Mouse (Mus musculus) embryonic facial prominence, embryonic 15.5 days (tissue): ENCODE results near the gene Caskin2. TPM values are rescaled to one million over a fixed set of nuclear protein-coding genes. Genes with fewer than 3 reads are reported as not detected.

ENCODE experiments used
- ATAC-seq: fragments of 200-750 bp; cut with Nextera tagmentation; 2 replicates; pipeline ENCODE4 v1.8.0; 2017; ENCODE audit warnings: low read depth, moderate TSS enrichment; ENCODE audit not compliant: insufficient number of reproducible peaks, low FRiP score, low TSS enrichment
- H3K27ac ChIP-seq: fragments of 300-500 bp; sonication (generic); replicated peaks from 2 replicates; pipeline ENCODE4 v1.5.1; 2015; ENCODE audit warnings: mild to moderate bottlenecking, inconsistent platforms
- H3K27me3 ChIP-seq: fragments of 300-500 bp; sonication (generic); 2 replicates; pipeline ENCODE4 v1.6.1; 2015; ENCODE audit warnings: inconsistent platforms
- H3K36me3 ChIP-seq: fragments of 300-500 bp; sonication (generic); 2 replicates; pipeline ENCODE4 v1.6.1; 2015; ENCODE audit warnings: mild to moderate bottlenecking, inconsistent platforms
- H3K4me1 ChIP-seq: fragments of 300-500 bp; sonication (generic); 2 replicates; pipeline ENCODE4 v1.6.1; 2015; ENCODE audit warnings: inconsistent platforms
- H3K4me2 ChIP-seq: fragments of 300-500 bp; sonication (generic); replicated peaks from 2 replicates; pipeline ENCODE4 v1.6.1; 2015; ENCODE audit warnings: mild to moderate bottlenecking, inconsistent platforms
- H3K4me3 ChIP-seq: fragments of 300-500 bp; sonication (generic); replicated peaks from 2 replicates; pipeline ENCODE4 v1.5.1; 2015; ENCODE audit warnings: mild to moderate bottlenecking, inconsistent platforms
- H3K9ac ChIP-seq: fragments of 300-500 bp; sonication (generic); 2 replicates; pipeline ENCODE4 v1.6.1; 2015; ENCODE audit warnings: inconsistent platforms
- H3K9me3 ChIP-seq: fragments of 300-500 bp; sonication (generic); replicated peaks from 2 replicates; pipeline ENCODE4 v1.6.1; 2016; ENCODE audit warnings: inconsistent platforms
- WGBS: fragments of 180-500 bp; shearing (Covaris S2); methylation state at CpG from one replicate; pipeline ENCODE4 v1.1.7; 2015; 5-methylcytosine and 5-hydroxymethylcytosine counted together
- polyA plus RNA-seq: library from polyadenylated mRNA; unstranded; fragments of >200 nt; fragmentation: Nextera tagmentation; extraction: Ambion mirVana; gene quantifications from 2 replicates; pipeline ENCODE4 v1.2.1, GENCODE M21; 2015

Caskin2 gene
- polyA plus RNA-seq, 1 experiment from 2014 or later, result 19.0 TPM

DNA sequence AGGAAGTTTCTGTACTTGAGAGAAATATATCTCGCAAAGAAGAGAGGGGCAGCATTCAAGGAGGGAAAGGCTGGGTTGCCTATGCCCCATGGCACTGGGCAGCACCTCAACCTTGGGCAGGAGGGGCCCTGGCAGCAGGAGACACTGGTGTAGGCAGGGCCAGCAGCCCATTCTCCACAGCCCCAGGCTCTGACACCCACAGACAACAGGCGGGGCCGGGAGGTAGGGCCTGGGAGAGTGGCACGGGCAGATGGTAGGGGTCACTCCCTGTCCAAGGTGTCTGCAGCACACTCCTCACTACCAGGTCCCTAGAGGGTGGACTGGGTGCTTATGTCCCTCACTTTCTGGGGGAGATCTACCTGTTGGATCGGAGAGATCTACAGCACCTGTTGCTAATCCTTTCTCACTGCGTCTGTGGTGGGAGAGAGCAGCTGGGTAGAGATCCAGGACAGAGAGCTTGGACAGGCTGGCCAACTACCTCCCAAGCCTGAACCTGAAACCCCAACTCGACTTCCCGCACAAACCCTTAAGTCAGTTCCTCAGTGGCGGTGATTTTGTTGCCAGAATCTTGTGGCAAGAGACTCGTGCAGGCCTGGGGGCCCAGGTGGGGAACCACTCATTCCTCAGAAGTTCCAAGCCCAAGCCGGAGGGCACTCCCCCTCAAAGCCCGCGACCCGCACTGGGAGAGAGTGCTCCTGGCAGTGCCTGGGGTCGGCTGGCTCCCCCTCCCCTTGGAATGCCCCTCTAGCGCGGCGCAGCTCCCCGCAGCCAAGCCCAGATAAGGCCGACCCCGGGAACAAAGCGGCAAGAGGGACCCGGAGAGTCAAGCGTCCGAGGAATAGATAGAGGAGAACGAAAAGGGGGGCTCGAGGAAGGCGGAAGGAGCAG is 662 bp downstream of the Caskin2 start:
- H3K4me1 ChIP-seq, result peaks cover 67% of the 10 kb centered on the region
- H3K4me2 ChIP-seq, result peak overlapping the region; percentile 96
- no peaks in the 10 kb centered on the region for H3K9me3 ChIP-seq
- H3K27ac ChIP-seq, result peak overlapping the region; percentile 90
- peaks cover 19% of the 10 kb centered on the region for H3K36me3 ChIP-seq
- no peak for ATAC-seq
- peak overlapping the region; percentile 58 for H3K9ac ChIP-seq
- H3K27me3 ChIP-seq, result no peaks in the 10 kb centered on the region
- WGBS, result 3% methylated on average over 28 of the region's 28 CpGs
- peak overlapping the region; percentile 81 for H3K4me3 ChIP-seq

DNA sequence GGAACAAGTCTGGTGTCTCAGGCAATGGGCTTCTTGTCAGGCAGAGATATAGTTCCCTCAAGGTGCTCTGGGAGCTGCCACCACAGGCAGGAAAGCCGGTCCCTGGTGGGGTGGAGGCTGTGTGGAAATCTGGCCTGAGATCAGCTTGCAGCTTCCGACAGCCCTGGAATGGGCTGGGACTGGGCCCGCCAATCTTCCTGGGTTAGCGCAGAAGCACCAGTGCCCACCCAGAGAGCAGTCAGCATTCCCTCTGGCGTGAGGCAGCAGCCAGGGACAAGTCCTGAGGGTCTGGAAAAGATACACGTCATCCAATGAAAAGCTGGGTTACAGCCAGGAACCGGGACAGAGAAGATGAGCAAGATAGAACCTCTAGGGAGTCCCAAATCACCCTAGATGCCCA is 1.3 kb downstream of the Caskin2 start:
- peak overlapping the region; percentile 81 for H3K4me3 ChIP-seq
- peak overlapping the region; percentile 96 for H3K4me2 ChIP-seq
- H3K9ac ChIP-seq, result 0 out of 2 replicates have a peak overlapping the region, but pooled peaks have one; percentile 12
- H3K27me3 ChIP-seq, result no peaks in the 10 kb centered on the region
- peaks cover 20% of the 10 kb centered on the region for H3K36me3 ChIP-seq
- H3K4me1 ChIP-seq, result peaks cover 73% of the 10 kb centered on the region
- H3K9me3 ChIP-seq, result no peaks in the 10 kb centered on the region
- WGBS, result 24% methylated on average over 7 of the region's 7 CpGs
- no peak for ATAC-seq
- peak overlapping the region; percentile 90; the same call in 1 of the 2 replicates for H3K27ac ChIP-seq

GRCm38 (mm10) chr11:115811381-115812093 is 1.9 kb downstream of the Caskin2 start:
- Histone ChIP-seq H3K9ac (peak overlapping the region; percentile 12; the same call in 1 of the 2 replicates), H3K9me3 (no peaks in the 10 kb centered on the region), H3K4me2 (peak overlapping the region; percentile 96), H3K4me3 (peak overlapping the region; percentile 81), H3K4me1 (peaks cover 79% of the 10 kb centered on the region), H3K36me3 (peaks cover 20% of the 10 kb centered on the region), H3K27me3 (no peaks in the 10 kb centered on the region), H3K27ac (no peak overlapping the region; the same call in 1 of the 2 replicates)
- ATAC-seq, result no peak
- WGBS, result 73% methylated on average over 20 of the region's 20 CpGs

- 0 out of 2 replicates have a peak overlapping the region, but pooled peaks have one; percentile 73 for H3K27ac ChIP-seq
- peaks cover 78% of the 10 kb centered on the region for H3K4me1 ChIP-seq
- no peak for ATAC-seq
- no peak overlapping the region for H3K9ac ChIP-seq
- H3K4me2 ChIP-seq, result peak overlapping the region; percentile 96
- H3K9me3 ChIP-seq, result no peaks in the 10 kb centered on the region
- no peaks in the 10 kb centered on the region for H3K27me3 ChIP-seq
- WGBS, result 70% methylated on average over 14 of the region's 14 CpGs
- peak overlapping the region; percentile 81 for H3K4me3 ChIP-seq
- H3K36me3 ChIP-seq, result peaks cover 25% of the 10 kb centered on the region
Observed at GRCm38 (mm10) chr11:115810377-115810776, 3.1 kb downstream of the Caskin2 start.

DNA sequence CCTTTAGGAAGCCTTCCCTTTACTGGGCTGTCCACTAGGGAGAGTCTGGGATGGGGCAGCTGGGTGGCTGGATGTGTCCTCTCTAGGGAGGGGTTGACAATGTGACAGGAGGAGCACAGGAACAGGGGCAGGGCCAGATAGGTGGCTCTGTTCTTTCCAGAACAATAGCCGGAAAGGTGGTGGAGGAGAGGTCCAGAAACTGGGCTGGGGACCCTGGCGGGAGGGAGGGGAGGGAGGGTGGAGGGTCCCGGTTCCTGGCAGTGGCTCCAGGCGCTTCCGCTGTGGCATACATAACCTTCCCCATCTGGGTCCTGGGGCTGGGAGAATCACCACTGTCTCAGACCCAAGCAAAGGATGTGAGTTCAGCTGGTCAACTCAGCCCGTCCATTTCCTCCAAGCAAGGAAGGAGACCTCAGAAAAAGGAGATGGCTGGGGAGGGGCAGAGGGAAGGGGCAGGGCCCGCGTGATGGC is 4.1 kb downstream of the Caskin2 start:
- peaks cover 73% of the 10 kb centered on the region for H3K4me1 ChIP-seq
- H3K4me2 ChIP-seq, result peak overlapping the region; percentile 96
- H3K9ac ChIP-seq, result 0 out of 2 replicates have a peak overlapping the region, but pooled peaks have one; percentile 12
- no peak for ATAC-seq
- peaks cover 35% of the 10 kb centered on the region for H3K36me3 ChIP-seq
- H3K27me3 ChIP-seq, result no peaks in the 10 kb centered on the region
- no peaks in the 10 kb centered on the region for H3K9me3 ChIP-seq
- H3K4me3 ChIP-seq, result peak overlapping the region; percentile 81
- WGBS, result 50% methylated on average over 8 of the region's 8 CpGs
- H3K27ac ChIP-seq, result peak overlapping the region; percentile 73

DNA sequence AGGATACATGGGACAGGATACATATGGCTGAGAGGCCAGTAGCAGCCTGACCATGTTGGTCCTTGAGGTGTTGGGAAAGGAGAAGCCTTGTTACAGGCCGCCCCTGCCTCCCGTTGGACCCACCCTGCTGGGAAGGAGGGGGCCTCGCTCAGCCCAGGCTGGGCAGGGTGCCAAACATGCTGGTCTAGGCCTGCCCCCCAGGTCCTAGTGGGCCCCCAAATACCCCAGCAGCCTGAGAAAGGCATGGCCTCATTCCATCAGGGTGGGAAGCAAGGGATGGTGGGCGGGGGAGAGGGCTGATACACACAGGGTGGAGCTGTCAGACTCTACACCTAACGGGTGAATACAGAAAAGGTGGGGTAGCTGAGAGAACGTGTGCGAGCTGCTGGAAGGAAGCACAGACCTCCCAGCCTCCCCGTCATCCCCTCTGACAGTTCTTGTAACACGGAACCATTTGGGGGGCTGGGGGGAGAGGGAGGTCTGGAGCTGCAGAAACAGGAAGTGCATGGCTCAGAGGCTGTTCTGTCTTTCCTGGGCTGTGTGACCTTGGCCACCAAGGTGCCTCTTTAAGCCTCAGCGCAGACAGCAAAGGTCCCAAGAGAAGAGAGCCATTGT is 4.6 kb downstream of the Caskin2 start:
- Histone ChIP-seq H3K27me3 (no peaks in the 10 kb centered on the region), H3K4me2 (peak overlapping the region; percentile 96), H3K4me3 (peak overlapping the region; percentile 81; the same call in 1 of the 2 replicates), H3K9ac (0 out of 2 replicates have a peak overlapping the region, but pooled peaks have one; percentile 12), H3K4me1 (peaks cover 70% of the 10 kb centered on the region), H3K36me3 (peaks cover 39% of the 10 kb centered on the region), H3K9me3 (no peaks in the 10 kb centered on the region), H3K27ac (peak overlapping the region; percentile 73)
- peak; percentile 12; the same call in 1 of the 2 replicates for ATAC-seq
- 23% methylated on average over 10 of the region's 10 CpGs for WGBS

DNA sequence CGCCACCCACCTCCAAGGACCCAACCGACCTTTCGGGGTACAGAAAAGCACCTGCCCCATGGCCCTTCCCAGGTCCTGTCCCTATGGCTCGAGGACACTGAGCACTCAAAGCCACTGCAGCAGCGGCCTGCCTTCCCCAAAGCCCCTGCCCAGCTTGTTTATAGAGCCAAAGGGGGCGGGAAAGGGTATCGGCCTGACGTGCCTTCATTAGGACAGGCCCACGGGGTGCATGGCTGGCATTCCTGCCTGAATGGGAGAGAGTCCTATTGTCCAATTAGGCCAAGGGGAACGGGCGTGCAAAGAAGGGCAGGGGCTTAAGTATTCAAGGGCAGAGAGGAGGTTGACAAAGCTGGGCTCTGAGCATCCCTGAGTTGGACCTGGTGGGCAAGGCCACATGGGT is 5.5 kb downstream of the Caskin2 start:
- Histone ChIP-seq H3K4me3 (no peak overlapping the region), H3K27me3 (no peaks in the 10 kb centered on the region), H3K9ac (no peak overlapping the region), H3K9me3 (no peaks in the 10 kb centered on the region), H3K4me2 (peak overlapping the region; percentile 96; the same call in 1 of the 2 replicates), H3K4me1 (peaks cover 69% of the 10 kb centered on the region), H3K27ac (peak overlapping the region; percentile 73), H3K36me3 (peaks cover 47% of the 10 kb centered on the region)
- 68% methylated on average over 11 of the region's 11 CpGs for WGBS
- ATAC-seq, result no peak

GRCm38 (mm10) chr11:115807306-115807705 is 6.1 kb downstream of the Caskin2 start:
- no peak overlapping the region for H3K9ac ChIP-seq
- ATAC-seq, result no peak
- H3K36me3 ChIP-seq, result peaks cover 54% of the 10 kb centered on the region
- H3K4me2 ChIP-seq, result no peak overlapping the region; the same call in 1 of the 2 replicates
- 65% methylated on average over 6 of the region's 6 CpGs for WGBS
- no peak overlapping the region for H3K4me3 ChIP-seq
- H3K4me1 ChIP-seq, result peaks cover 63% of the 10 kb centered on the region
- no peak overlapping the region for H3K27ac ChIP-seq
- H3K27me3 ChIP-seq, result no peaks in the 10 kb centered on the region
- H3K9me3 ChIP-seq, result no peaks in the 10 kb centered on the region

DNA sequence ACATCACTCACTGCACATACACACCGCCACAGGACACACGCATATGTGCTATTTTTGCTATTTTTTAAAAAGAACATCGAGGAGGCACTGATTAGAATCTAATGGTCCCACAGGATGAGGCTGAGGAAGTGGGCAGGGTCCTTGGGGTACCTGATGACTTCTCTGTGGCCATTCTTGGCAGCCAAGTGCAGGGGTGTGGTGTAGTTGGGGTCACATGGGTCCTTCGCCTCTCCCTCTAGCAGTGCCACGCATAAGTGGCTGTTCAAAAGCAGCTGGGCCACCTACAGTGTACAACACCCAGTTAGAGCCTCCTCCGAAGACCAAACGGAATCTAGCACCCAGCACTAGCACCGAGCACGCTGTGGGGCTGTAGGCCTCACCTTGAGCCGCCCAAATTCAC is 7.3 kb downstream of the Caskin2 start:
- ATAC-seq, result no peak
- Histone ChIP-seq H3K4me2 (no peak overlapping the region), H3K4me1 (peaks cover 51% of the 10 kb centered on the region), H3K27ac (no peak overlapping the region), H3K4me3 (no peak overlapping the region), H3K27me3 (no peaks in the 10 kb centered on the region), H3K36me3 (peaks cover 66% of the 10 kb centered on the region), H3K9me3 (no peaks in the 10 kb centered on the region), H3K9ac (no peak overlapping the region)
- WGBS, result 81% methylated on average over 10 of the region's 10 CpGs

GRCm38 (mm10) chr11:115805005-115805404 is 8.4 kb downstream of the Caskin2 start:
- Histone ChIP-seq H3K36me3 (peaks cover 73% of the 10 kb centered on the region), H3K9me3 (no peaks in the 10 kb centered on the region), H3K4me2 (no peak overlapping the region), H3K9ac (no peak overlapping the region), H3K27me3 (no peaks in the 10 kb centered on the region), H3K4me3 (no peak overlapping the region), H3K4me1 (peaks cover 40% of the 10 kb centered on the region), H3K27ac (no peak overlapping the region)
- 93% methylated on average over 7 of the region's 7 CpGs for WGBS
- ATAC-seq, result no peak
